Mouse (Mus musculus) cerebellum, adult 2 months (tissue): ENCODE measurements around the gene Itpa. TPM values are rescaled to one million over a fixed set of nuclear protein-coding genes. Genes with fewer than 3 reads are reported as not detected.
A peak's percentile ranks its signal among the peaks of the same experiment; 100 is the strongest.

Experiments
- DNase-seq, 2 experiments: peaks; one replicate each; pipeline ENCODE4 v3.0.0; 2021
- H3K27ac ChIP-seq: fragments of 200-500 bp; 2 replicates; pipeline ENCODE4 v1.5.1; 2012; ENCODE audit warnings: low read length, control low read depth, inconsistent platforms; ENCODE audit not compliant: insufficient read depth
- H3K27me3 ChIP-seq: fragments of 200-500 bp; 2 replicates; pipeline ENCODE4 v1.6.1; 2012; ENCODE audit warnings: inconsistent platforms, mild to moderate bottlenecking, low read length, moderate library complexity; ENCODE audit not compliant: control insufficient read depth, insufficient read depth
- H3K4me1 ChIP-seq: fragments of 200-500 bp; 2 replicates; pipeline ENCODE4 v1.6.1; 2011; ENCODE audit warnings: low read length; ENCODE audit not compliant: control insufficient read depth, insufficient read depth
- H3K4me3 ChIP-seq: fragments of 200-500 bp; replicated peaks from 2 replicates; pipeline ENCODE3; 2011; ENCODE audit warnings: mild to moderate bottlenecking, low read depth, low read length, control low read depth; ENCODE audit not compliant: insufficient read depth
- CTCF ChIP-seq: fragments of 200-500 bp; IDR thresholded peaks from 2 replicates; pipeline ENCODE4 v1.5.1; 2011; ENCODE audit warnings: low read depth, mild to moderate bottlenecking, control low read depth, low read length, moderate library complexity, borderline replicate concordance; ENCODE audit not compliant: insufficient read depth
- POLR2A ChIP-seq: fragments of 200-500 bp; IDR thresholded peaks from 2 replicates; pipeline ENCODE4 v1.6.1; 2011; ENCODE audit warnings: low read length, control low read depth, borderline replicate concordance; ENCODE audit not compliant: insufficient read depth
- WGBS: fragments of 180-500 bp; shearing (Covaris S2); methylation state at CpG from one replicate; pipeline ENCODE4 v1.1.7; 2018; 5-methylcytosine and 5-hydroxymethylcytosine counted together
- polyA plus RNA-seq: library from polyadenylated mRNA; depleted of rRNA; stranded (reverse); fragments of >200 nt; gene quantifications from 2 replicates; pipeline ENCODE4 v1.2.3, GENCODE M21; 2012

Itpa gene
- polyA plus RNA-seq, 1 experiment = 50.7 TPM

- 10% methylated on average over 14 of the region's 14 CpGs for WGBS
- peaks cover 37% of the 10 kb centered on the region for H3K4me1 ChIP-seq
- H3K27me3 ChIP-seq = no peaks in the 10 kb centered on the region
- TF ChIP-seq CTCF (no peak), POLR2A (no peak)
- peak overlapping the region; percentile 85 for H3K27ac ChIP-seq
- DNase-seq = peak; percentile 86 to 91
- H3K4me3 ChIP-seq = peak overlapping the region; percentile 27
Measured at GRCm38 (mm10) chr2:130634006-130634738, 33.2 kb upstream of the Itpa start.

GRCm38 (mm10) chr2:130634739-130635411 lies 32.5 kb upstream of the Itpa start:
- peak overlapping the region; percentile 27 for H3K4me3 ChIP-seq
- peak; percentile 59 to 70 for DNase-seq
- no peaks in the 10 kb centered on the region for H3K27me3 ChIP-seq
- peaks cover 42% of the 10 kb centered on the region for H3K4me1 ChIP-seq
- 8% methylated on average over 38 of the region's 38 CpGs for WGBS
- TF ChIP-seq CTCF = no peak
- no peak for TF ChIP-seq POLR2A
- peak overlapping the region; percentile 85 for H3K27ac ChIP-seq

GRCm38 (mm10) chr2:130635847-130636246 lies 31.6 kb upstream of the Itpa start:
- peaks cover 46% of the 10 kb centered on the region for H3K4me1 ChIP-seq
- peak overlapping the region; percentile 9; the same call in 1 of the 2 replicates for H3K27ac ChIP-seq
- H3K27me3 ChIP-seq = no peaks in the 10 kb centered on the region
- no peak overlapping the region for H3K4me3 ChIP-seq
- WGBS = 48% methylated on average over 21 of the region's 21 CpGs
- TF ChIP-seq CTCF (no peak), POLR2A (no peak)
- no peak for DNase-seq

GRCm38 (mm10) chr2:130638101-130638611 lies 29.3 kb upstream of the Itpa start:
- H3K4me3 ChIP-seq = no peak overlapping the region
- no peak overlapping the region for H3K27ac ChIP-seq
- no peak for DNase-seq
- H3K27me3 ChIP-seq = no peaks in the 10 kb centered on the region
- H3K4me1 ChIP-seq = peaks cover 43% of the 10 kb centered on the region
- TF ChIP-seq CTCF (no peak), POLR2A (no peak)
- 45% methylated on average over 16 of the region's 16 CpGs for WGBS

GRCm38 (mm10) chr2:130639276-130639675 lies 28.1 kb upstream of the Itpa start:
- WGBS = 54% methylated on average over 6 of the region's 6 CpGs
- TF ChIP-seq POLR2A = no peak
- TF ChIP-seq CTCF = no peak
- Histone ChIP-seq H3K27me3 (no peaks in the 10 kb centered on the region), H3K27ac (0 out of 2 replicates have a peak overlapping the region, but pooled peaks have one; percentile 16), H3K4me1 (peaks cover 34% of the 10 kb centered on the region), H3K4me3 (no peak overlapping the region)
- DNase-seq = no peak

GRCm38 (mm10) chr2:130641351-130642025 lies 25.9 kb upstream of the Itpa start:
- TF ChIP-seq CTCF (no peak), POLR2A (no peak)
- peak overlapping the region; percentile 73 for H3K4me3 ChIP-seq
- peak overlapping the region; percentile 80 for H3K27ac ChIP-seq
- peak in 1 of 2 experiments; percentile 28 for DNase-seq
- peaks cover 18% of the 10 kb centered on the region for H3K4me1 ChIP-seq
- 35% methylated on average over 6 of the region's 6 CpGs for WGBS
- H3K27me3 ChIP-seq = no peaks in the 10 kb centered on the region

GRCm38 (mm10) chr2:130642197-130642660 lies 25.2 kb upstream of the Itpa start:
- H3K4me3 ChIP-seq = peak overlapping the region; percentile 73
- peak overlapping the region; percentile 80 for H3K27ac ChIP-seq
- H3K4me1 ChIP-seq = peaks cover 18% of the 10 kb centered on the region
- no peak for DNase-seq
- WGBS = 1% methylated on average over 24 of the region's 27 CpGs
- no peaks in the 10 kb centered on the region for H3K27me3 ChIP-seq
- TF ChIP-seq POLR2A = no peak
- no peak for TF ChIP-seq CTCF
